Mouse (Mus musculus) brain, embryonic 18.5 days (tissue): ENCODE measurements around the gene Anapc16.

Experiments used
- DNase-seq: peaks from one replicate; pipeline ENCODE4 v3.0.0-alpha.2; 2012; ENCODE audit warnings: low read depth, low spot score

Anapc16 gene

DNA sequence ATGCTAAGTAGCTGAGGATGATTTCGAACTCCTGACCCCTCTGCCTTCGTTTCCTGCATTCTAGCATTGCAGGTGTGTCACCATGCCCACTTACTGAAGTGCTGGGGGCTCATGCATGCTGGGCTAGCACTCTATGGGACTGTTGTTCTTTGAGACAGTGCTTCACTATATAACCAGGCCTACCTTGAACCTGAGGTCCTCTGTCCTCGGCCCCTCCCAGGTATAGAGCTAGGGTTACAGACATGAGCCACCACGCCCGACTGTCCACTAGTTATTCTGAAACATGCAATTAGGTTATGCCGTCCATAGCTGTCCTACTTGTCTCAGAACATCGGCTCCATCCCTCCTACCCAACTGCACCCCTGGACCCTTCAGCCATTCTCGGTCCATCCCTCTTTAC lies 31.1 kb downstream of the Anapc16 start:
- DNase-seq = no peak

- DNase-seq = no peak
These were observed 32.4 kb downstream of the Anapc16 start for GRCm38 (mm10) chr10:59970450-59971062.

DNA sequence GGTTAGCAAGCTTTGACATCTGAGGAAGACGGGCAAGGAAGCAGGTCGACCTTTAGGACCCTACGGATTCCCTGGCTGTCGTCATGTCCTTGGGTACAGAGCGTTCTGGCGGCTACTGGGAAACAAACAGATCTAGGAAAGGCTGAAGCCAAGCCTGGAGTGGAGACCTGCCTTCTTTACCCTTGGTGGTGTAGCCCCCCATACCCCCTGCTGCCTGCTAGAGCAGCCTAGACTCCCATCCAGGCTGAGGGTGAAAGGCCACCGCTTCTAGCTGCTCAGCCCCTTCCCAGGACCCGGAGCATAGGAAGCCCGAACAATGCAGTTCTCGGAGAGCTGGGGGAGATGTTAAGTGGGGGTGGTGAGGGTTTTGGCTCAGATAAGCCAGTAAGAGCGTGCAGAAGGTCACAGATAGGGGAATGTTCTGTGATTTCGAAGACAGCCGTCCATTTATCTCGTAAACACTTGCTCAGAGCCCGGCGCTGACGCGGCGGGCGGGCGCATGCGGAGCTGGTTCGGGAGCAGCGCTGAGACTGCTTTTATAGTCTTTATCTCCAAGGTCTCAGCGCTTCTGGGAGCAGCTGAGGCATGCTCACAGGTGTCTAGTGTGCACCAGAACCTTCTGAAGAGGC lies 33.0 kb downstream of the Anapc16 start:
- no peak for DNase-seq

DNA sequence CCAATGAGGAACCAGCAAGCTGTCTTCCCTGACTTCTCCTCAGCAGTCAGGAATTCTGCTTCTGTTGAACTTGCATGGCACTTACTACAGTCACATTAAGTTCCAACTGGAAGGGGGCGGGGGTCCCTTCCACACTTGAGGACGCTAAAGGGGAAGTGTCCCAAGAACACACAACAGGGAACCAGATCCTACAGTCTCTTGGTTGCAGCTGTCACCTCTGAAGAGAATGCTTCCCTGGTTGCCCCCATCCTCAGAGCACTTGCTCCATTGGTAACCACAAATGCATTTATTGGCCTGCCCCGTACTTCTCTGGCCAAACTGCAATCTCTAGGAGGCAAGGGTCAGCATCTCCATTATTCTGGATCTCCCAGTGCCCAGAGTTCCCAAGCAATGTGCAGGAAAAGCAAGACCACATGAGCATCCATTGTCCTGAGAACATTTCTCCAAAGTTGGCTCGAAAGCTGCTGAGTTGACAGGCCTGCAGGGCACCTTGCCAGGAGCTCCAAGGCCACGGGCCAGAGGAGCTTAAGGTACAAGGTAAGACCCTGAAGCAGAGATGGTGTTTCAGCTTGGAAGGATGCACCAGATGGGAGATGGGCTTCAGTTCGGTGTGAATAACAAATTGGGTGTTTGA lies 35.5 kb downstream of the Anapc16 start:
- DNase-seq = no peak

DNA sequence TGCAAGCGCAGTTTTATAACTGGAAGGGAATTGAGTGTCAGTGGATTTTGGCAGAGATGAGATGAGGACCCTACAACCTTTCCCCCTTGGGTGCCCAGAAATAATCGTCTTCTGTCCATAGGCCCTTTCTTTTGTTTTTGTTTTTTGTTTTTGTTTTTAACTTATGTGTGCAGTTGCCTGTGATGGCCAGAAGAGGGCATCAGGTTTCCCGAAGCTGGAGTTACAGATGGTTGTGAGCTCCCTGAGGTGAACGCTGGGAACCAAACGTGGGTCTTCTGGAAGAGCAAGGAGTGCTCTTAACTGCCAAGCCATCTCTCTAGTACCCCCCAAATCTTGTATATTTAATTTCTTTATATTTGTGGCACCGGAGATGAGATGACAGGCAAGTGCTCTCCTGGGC lies 36.2 kb downstream of the Anapc16 start:
- DNase-seq = no peak

GRCm38 (mm10) chr10:59965788-59966187 lies 37.1 kb downstream of the Anapc16 start:
- DNase-seq = no peak

- DNase-seq = no peak
These were observed 37.6 kb downstream of the Anapc16 start for GRCm38 (mm10) chr10:59965362-59965695.

GRCm38 (mm10) chr10:59964504-59965361 lies 38.2 kb downstream of the Anapc16 start:
- DNase-seq = no peak

DNA sequence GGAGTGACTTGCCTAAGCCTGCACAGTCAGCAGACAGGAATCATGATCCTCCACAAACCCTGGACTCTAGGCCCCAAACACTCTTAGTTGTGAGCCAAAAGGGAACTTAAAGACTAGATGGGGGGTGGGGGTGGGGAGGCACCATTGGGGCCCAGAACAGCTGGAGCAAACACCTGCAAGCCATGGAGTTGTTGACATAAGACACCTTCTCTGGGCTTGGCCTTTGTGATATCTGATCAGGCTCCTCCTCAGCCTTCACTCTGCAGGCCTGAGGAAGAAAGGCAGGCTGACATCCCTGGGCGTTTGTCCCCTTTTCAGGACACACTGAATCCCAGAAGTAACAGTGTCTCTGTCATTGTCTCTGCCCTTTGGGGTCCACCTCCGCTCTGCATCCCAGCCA lies 39.3 kb downstream of the Anapc16 start:
- no peak for DNase-seq

DNA sequence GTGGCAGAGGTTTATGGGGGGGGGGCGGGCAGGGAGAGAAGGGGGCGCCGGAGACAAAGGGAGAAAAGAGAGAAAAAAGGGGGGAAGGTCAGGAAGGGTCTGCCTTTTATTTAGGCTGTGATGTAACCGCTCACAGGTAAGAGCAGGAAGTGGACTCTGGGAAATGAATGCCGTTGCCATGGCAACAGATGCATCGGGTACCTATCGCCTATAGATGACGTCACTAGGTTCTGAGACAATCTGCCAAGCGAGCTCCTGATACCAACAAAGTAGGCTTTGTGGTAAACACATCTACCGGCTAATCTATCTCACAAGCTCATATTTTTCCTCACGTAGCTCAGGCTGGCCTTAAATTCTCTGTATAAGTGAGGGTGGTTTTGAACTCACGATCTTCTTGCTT lies 43.4 kb downstream of the Anapc16 start:
- DNase-seq = no peak

DNA sequence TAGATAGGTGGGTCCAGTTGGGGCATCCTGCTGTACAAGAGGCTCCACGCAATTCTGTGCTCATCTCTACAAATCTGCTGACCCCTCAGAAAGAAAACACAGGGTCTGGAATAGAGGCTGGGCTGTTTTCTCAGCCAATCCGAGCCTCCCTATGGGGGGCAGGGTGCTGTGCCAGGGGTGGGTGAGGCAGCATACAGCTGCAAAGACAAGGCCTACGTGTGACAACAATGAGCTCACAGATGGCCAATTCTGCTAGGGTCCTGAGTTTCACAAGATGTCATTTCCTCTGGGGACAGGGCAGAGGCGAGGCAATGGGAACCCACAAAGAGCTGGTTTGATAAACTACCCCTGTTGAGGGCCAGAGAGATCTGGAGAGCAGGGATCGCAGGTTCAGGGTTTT lies 44.5 kb downstream of the Anapc16 start:
- DNase-seq = no peak

DNA sequence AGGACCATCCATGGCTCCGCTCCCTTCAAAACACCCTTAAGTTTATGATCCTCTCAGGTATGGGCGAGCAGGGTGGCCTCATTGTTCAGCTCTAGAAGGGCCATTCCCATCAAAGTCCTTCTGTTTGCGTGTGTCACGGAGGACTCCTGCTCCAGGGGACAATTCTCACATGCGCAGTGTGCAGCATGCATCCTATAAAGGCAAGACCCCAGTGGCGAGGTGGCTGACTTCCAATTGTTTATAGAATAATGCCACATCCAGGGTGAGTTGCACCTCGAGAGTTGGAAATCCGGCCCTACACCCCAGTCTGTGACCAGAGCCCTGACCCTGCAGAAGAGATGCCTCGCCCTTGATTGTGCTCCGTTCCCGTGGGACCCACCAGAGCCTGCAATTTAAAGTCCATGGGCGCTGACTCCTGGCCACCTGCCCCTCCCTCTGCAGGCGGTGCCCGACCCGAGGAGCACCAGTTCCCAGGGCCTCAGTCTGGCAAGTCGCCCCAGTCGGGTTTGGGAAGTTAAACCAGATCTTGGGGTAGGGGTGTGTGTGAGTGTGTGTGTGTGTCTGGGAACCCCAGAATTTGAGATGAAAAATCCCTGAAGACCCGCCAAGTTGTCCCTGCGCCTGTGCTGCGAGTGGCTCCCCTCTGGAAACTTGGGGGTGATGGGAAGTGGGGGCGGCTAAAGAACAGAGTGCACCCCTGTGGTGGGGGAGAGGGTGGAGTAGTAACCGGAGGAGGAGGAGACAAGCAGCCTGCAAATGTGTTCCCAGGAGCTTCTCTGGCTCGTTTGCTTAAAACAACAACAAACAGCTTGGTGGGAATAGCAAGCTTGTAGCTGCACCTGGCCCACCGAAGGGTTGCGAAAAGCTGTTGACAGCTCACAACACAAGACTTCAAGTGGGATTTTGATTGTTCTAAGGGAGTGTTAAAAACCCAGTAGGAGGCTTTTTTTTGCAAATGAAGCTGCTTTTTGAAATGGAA lies 45.5 kb downstream of the Anapc16 start:
- no peak for DNase-seq

DNA sequence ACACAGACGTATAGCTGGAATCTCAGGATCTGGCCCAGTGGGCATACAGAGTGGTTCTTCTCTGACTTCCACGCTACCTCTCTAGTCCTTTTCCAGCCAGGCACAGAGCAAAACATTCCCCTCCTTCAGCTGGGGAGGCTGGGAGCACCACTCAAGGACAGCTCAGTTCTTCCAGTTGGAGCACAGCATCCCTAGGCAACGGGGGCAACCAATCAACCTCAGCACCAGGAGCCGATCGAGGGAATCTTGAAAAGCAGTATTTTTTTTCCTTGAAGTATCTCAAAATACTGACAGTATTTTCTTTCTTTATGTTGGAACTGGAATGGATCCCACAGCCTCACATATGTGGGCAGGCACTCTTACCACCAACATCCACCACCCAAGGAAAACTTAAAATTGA lies 46.3 kb downstream of the Anapc16 start:
- no peak for DNase-seq

DNA sequence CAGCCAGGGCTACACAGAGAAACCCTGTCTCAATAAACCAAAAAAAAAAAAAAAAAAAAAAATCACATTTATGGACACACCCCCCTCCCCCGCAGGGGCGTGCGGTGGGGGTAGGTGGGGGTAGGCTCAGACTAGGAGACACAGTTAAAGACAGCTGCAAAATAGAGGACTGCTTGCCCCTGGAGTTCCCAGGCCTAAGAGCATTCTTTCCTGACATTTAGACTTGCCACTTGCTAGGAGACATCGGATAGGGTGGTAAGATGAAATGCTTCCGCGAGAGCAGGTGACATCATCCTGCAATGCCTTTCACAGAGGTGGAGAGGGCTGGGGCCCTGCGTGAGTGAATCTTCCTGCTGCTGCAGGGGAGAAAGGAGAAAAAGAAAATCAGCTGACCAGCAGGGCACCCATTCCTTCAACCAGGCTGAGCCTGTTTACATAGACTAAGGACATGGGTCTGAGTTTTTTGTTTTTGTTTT lies 49.3 kb downstream of the Anapc16 start:
- no peak for DNase-seq

DNA sequence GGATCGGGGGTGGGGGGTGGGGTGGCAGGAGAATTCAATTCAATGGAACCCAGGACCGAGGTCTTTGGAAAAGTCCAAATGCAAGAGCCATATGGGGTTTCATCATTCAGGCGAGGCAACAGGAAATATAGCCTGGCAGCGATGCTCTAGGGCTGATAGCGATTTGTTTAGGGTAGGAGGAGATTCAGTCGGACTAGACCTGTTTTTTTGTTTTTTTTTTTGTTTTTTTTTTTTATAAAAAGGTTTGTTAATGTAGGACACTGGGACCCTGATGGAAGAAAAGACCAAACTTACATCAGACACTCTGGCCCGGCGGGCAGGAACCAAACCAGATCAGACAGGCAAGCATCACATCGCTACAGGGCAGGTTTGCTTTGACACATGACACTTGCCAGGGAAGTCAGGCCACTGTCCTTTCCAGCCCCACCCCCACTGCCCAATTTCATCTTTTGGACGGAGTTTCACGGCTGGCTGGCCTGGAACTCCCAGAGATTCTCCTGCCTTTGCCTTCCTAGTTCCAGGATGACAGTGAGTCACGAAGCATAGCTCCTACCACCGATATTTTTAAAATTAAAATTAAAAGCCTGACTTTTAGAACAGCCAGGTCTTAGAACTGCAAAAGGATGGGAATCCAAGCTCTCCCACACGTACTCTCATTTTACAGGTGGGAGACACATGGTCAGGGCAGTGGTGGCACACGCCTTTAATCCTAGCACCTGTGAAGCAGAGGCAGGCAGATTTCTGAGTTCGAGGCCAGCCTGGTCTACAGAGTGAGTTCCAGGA lies 50.0 kb downstream of the Anapc16 start:
- DNase-seq = no peak

- no peak for DNase-seq
These were observed 50.7 kb downstream of the Anapc16 start for GRCm38 (mm10) chr10:59952152-59952780.

DNA sequence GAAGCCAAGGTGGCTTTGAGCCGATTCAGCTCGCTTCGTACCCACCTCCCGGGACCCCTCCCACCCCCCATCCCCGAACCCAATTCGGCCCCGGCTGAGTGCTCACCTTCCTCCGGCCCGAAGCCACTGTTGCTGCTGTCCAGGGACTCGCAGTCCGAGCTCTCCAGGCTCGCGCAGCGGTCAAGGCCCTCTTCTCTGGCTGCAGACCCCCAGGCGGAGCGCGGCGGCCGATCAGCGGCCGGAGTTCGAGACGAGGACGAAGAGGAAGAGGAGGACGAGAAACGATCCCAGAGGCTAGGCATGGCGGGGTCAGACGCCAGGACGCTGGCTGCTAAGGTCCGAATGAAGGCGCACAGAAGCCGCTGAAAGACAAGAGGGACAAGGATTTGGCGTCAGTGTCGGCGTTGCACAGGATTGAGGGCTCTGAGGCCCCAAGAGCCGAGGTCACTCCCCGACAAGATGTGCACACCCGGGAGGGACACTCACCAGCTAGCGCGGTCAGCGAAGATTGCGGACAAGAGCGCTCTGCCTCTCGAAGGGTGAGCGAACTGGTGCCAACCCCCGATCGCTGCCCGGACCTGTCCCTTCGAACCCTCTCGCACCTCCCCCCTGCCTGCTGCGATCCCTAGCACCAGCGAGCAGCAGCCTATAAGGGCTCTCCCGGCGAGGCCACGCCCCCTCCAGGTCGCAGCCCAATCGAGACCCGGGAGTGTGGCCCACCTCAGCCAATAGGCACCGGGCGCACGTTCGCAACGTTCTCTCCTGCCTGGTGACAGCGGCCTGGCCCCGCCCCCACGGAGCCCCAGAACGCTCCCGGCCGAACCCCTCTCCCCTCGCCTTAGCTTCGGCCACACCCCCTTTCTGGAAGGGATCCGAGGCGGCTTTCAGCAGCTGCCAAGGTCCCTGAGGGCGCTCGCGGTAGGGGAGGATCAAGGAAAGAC lies 51.5 kb downstream of the Anapc16 start, which contains the start of gene Ddit4:
Ddit4 (minus strand) TSS at position 624 of the 941 bp plus-strand sequence.
- DNase-seq = peak; percentile 97

DNA sequence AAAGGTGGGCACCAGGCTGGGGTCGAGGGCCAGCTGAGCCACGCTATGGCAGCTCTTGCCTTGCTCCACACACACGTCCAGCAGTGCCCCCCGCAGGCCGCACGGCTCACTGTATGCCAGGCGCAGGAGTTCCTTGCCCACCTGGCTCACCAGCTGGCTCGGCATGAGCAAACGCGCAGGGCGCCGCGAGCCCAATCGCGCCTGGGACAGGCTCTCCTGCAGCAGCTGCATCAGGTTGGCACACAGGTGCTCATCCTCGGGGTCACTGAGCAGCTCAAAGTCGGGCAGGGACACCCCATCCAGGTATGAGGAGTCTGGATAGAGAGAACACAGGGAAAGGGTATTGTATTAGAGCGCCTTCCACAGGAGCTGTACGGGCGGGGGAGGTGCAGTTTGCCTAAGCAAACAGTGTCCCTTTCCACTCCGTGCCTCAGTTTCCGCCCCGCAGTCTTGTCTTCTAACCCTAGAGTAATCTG lies 52.2 kb downstream of the Anapc16 start:
- no peak for DNase-seq
